Mouse (Mus musculus) midbrain, embryonic 16.5 days (tissue): ENCODE data around the gene Pglyrp1. TPM values are rescaled to one million over a fixed set of nuclear protein-coding genes. Genes with fewer than 3 reads are reported as not detected.

Source experiments
- ATAC-seq: fragments of 200-750 bp; cut with Nextera tagmentation; 2 replicates; pipeline ENCODE4 v1.8.0; 2017; ENCODE audit warnings: moderate TSS enrichment
- H3K27ac ChIP-seq: fragments of 300-500 bp; sonication (generic); 2 replicates; pipeline ENCODE4 v1.5.1; 2014; ENCODE audit warnings: mild to moderate bottlenecking, low read length, mixed read lengths
- H3K27me3 ChIP-seq: fragments of 300-500 bp; sonication (generic); 2 replicates; pipeline ENCODE4 v1.6.1; 2014; ENCODE audit warnings: low read depth, low read length, mixed read lengths; ENCODE audit not compliant: control insufficient read depth, insufficient read depth
- H3K36me3 ChIP-seq: fragments of 300-500 bp; sonication (generic); 2 replicates; pipeline ENCODE4 v1.6.1; 2014; ENCODE audit warnings: mild to moderate bottlenecking, low read length, moderate library complexity, mixed read lengths; ENCODE audit not compliant: control insufficient read depth, insufficient read depth
- H3K4me1 ChIP-seq: fragments of 300-500 bp; sonication (generic); 2 replicates; pipeline ENCODE4 v1.6.1; 2014; ENCODE audit warnings: mild to moderate bottlenecking, low read length, mixed read lengths; ENCODE audit not compliant: control insufficient read depth, insufficient read depth
- H3K4me2 ChIP-seq: fragments of 300-500 bp; sonication (generic); 2 replicates; pipeline ENCODE4 v1.6.1; 2014; ENCODE audit warnings: mild to moderate bottlenecking, low read length, mixed read lengths
- H3K4me3 ChIP-seq: fragments of 300-500 bp; sonication (generic); 2 replicates; pipeline ENCODE4 v1.5.1; 2014; ENCODE audit warnings: low read depth, mild to moderate bottlenecking, low read length, moderate library complexity, mixed read lengths
- H3K9ac ChIP-seq: fragments of 300-500 bp; sonication (generic); 2 replicates; pipeline ENCODE4 v1.6.1; 2014; ENCODE audit warnings: low read depth, low read length, mixed read lengths
- H3K9me3 ChIP-seq: fragments of 300-500 bp; sonication (generic); replicated peaks from 2 replicates; pipeline ENCODE4 v1.6.1; 2014; ENCODE audit warnings: mild to moderate bottlenecking, low read length, mixed read lengths; ENCODE audit not compliant: control insufficient read depth, poor library complexity, severe bottlenecking
- WGBS: fragments of 180-500 bp; shearing (Covaris S2); extraction: QIAGEN DNeasy Blood & Tissue Kit; methylation state at CpG from one replicate; pipeline ENCODE4 v1.1.7; 2014; 5-methylcytosine and 5-hydroxymethylcytosine counted together
- polyA plus RNA-seq: library from polyadenylated mRNA; unstranded; fragments of >200 nt; fragmentation: Nextera tagmentation; extraction: Ambion mirVana; gene quantifications from 2 replicates; pipeline ENCODE4 v1.2.1, GENCODE M21; 2015

Gene Pglyrp1
- polyA plus RNA-seq, 1 experiment from 2014 or later: 29.9 TPM

DNA sequence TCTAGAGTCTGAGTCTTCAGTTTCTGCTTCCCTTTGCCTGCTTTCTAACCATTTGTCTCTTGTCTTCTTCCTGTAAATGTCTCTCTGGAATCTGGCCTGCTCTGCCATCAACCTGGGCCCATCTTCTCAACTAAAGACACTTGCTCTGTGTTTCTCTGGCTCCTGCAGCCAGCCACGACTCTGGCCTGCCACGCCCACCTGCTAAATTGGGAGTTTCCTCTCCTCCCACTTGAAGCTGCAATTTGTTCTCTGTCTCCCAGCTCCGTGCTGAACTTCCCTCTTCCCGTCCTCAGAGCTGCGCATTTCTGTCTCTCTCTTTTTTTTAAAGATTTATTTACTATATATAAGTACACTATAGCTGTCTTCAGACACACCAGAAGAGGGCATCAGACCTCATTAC, 26.3 kb upstream of the Pglyrp1 start:
- H3K27me3 ChIP-seq: no peaks in the 10 kb centered on the region; the same call in 1 of the 2 replicates
- H3K27ac ChIP-seq: no peak overlapping the region
- H3K9ac ChIP-seq: no peak overlapping the region
- H3K9me3 ChIP-seq: no peaks in the 10 kb centered on the region
- no peak for ATAC-seq
- H3K4me2 ChIP-seq: no peak overlapping the region
- no peak overlapping the region for H3K4me3 ChIP-seq
- H3K4me1 ChIP-seq: no peaks in the 10 kb centered on the region
- 58% methylated on average over 5 of the region's 5 CpGs for WGBS
- no peaks in the 10 kb centered on the region for H3K36me3 ChIP-seq

- H3K9me3 ChIP-seq: no peaks in the 10 kb centered on the region
- no peaks in the 10 kb centered on the region; the same call in 1 of the 2 replicates for H3K27me3 ChIP-seq
- H3K4me3 ChIP-seq: no peak overlapping the region
- no peak overlapping the region for H3K27ac ChIP-seq
- no peaks in the 10 kb centered on the region for H3K4me1 ChIP-seq
- 98% methylated on average over 1 of the region's 1 CpGs for WGBS
- no peak overlapping the region for H3K9ac ChIP-seq
- no peaks in the 10 kb centered on the region for H3K36me3 ChIP-seq
- no peak for ATAC-seq
- H3K4me2 ChIP-seq: no peak overlapping the region
These were observed 22.7 kb upstream of the Pglyrp1 start for GRCm38 (mm10) chr7:18848395-18848794.

GRCm38 (mm10) chr7:18858310-18858916, 12.7 kb upstream of the Pglyrp1 start:
- ATAC-seq: no peak
- H3K36me3 ChIP-seq: no peaks in the 10 kb centered on the region
- no peaks in the 10 kb centered on the region for H3K27me3 ChIP-seq
- no peak overlapping the region for H3K9ac ChIP-seq
- WGBS: 76% methylated on average over 5 of the region's 5 CpGs
- H3K4me2 ChIP-seq: no peak overlapping the region
- no peak overlapping the region for H3K27ac ChIP-seq
- H3K4me3 ChIP-seq: no peak overlapping the region
- no peaks in the 10 kb centered on the region for H3K4me1 ChIP-seq
- H3K9me3 ChIP-seq: 0 out of 2 replicates have a peak, but pooled peaks cover 4% of the 10 kb centered on the region

GRCm38 (mm10) chr7:18862801-18863200, 8.3 kb upstream of the Pglyrp1 start:
- Histone ChIP-seq H3K36me3 (no peaks in the 10 kb centered on the region), H3K4me1 (no peaks in the 10 kb centered on the region), H3K9me3 (0 out of 2 replicates have a peak, but pooled peaks cover 4% of the 10 kb centered on the region), H3K27me3 (no peaks in the 10 kb centered on the region), H3K4me3 (no peak overlapping the region), H3K9ac (no peak overlapping the region), H3K4me2 (no peak overlapping the region), H3K27ac (no peak overlapping the region)
- no peak for ATAC-seq
- WGBS: 86% methylated on average over 6 of the region's 6 CpGs

- Histone ChIP-seq H3K4me1 (peaks cover 6% of the 10 kb centered on the region), H3K27ac (no peak overlapping the region), H3K9ac (no peak overlapping the region), H3K27me3 (no peaks in the 10 kb centered on the region), H3K4me3 (no peak overlapping the region), H3K9me3 (peaks cover 2% of the 10 kb centered on the region; the same call in 1 of the 2 replicates), H3K36me3 (no peaks in the 10 kb centered on the region), H3K4me2 (no peak overlapping the region)
- no peak for ATAC-seq
- 76% methylated on average over 2 of the region's 2 CpGs for WGBS
These were observed 2.6 kb upstream of the Pglyrp1 start for GRCm38 (mm10) chr7:18868491-18868890.

- Histone ChIP-seq H3K36me3 (no peaks in the 10 kb centered on the region), H3K9me3 (peaks cover 2% of the 10 kb centered on the region; the same call in 1 of the 2 replicates), H3K27ac (no peak overlapping the region), H3K4me1 (peaks cover 6% of the 10 kb centered on the region), H3K4me3 (peak overlapping the region; percentile 44), H3K4me2 (peak overlapping the region; percentile 92), H3K9ac (peak overlapping the region; percentile 62), H3K27me3 (no peaks in the 10 kb centered on the region)
- peak; percentile 75 for ATAC-seq
- 31% methylated on average over 13 of the region's 14 CpGs for WGBS
These were observed 1.1 kb downstream of the Pglyrp1 start for GRCm38 (mm10) chr7:18872014-18872802.

GRCm38 (mm10) chr7:18872816-18873215, 1.7 kb downstream of the Pglyrp1 start:
- WGBS: under 1% methylated on average over 7 of the region's 7 CpGs
- Histone ChIP-seq H3K36me3 (no peaks in the 10 kb centered on the region), H3K4me3 (peak overlapping the region; percentile 44), H3K9me3 (peaks cover 2% of the 10 kb centered on the region; the same call in 1 of the 2 replicates), H3K4me1 (peaks cover 6% of the 10 kb centered on the region), H3K9ac (peak overlapping the region; percentile 62), H3K27me3 (no peaks in the 10 kb centered on the region), H3K4me2 (peak overlapping the region; percentile 92), H3K27ac (no peak overlapping the region)
- ATAC-seq: peak; percentile 71

DNA sequence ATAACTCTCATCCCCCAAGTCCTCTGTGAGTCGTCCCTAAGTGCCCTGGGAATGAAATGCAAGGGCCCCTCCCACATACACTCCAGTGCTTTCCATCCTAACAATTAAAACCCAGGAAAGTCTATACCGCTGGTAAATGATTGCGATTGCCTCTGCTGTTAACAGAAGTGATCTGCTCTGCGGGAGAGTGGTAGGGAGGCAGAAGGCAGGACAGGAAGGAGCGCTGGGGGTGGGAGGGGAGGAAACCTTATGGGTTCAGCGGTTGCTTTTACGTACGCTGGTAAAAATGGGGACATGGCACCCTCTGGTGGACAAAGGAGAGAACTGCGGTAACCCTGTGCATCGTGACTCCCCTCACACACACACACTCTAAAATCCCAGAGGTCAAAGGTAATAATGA, 2.1 kb downstream of the Pglyrp1 start:
- peak; percentile 79 for ATAC-seq
- WGBS: 0% methylated on average over 10 of the region's 10 CpGs

DNA sequence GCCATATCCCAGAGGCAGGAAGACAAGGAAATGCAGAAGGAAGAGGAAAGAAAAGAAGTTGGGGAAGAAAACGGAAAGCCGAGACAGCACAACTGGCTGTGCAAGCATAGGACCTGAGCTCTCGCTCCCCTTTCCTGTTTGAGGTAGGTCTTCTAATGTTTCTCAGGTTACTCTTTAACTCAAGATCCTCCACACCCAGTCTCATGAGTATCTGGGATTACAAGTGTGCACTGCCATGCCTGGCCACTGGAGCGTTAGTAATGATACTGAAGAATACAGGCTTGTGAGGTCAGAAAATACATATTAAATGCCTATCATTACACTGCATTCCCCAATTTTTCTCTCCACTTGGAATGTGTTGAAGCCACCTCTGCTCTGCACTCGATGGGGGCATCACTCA, 4.2 kb downstream of the Pglyrp1 start:
- H3K27ac ChIP-seq: no peak overlapping the region
- H3K9me3 ChIP-seq: no peaks in the 10 kb centered on the region
- ATAC-seq: no peak
- H3K4me2 ChIP-seq: no peak overlapping the region
- no peak overlapping the region for H3K4me3 ChIP-seq
- H3K4me1 ChIP-seq: peaks cover 6% of the 10 kb centered on the region
- no peaks in the 10 kb centered on the region for H3K36me3 ChIP-seq
- H3K9ac ChIP-seq: no peak overlapping the region
- WGBS: 93% methylated on average over 5 of the region's 5 CpGs
- no peaks in the 10 kb centered on the region for H3K27me3 ChIP-seq

More for the DNA sequence above, 2.1 kb downstream of the Pglyrp1 start:
- Histone ChIP-seq H3K36me3 (no peaks in the 10 kb centered on the region), H3K27me3 (no peaks in the 10 kb centered on the region), H3K4me2 (peak overlapping the region; percentile 92), H3K9me3 (no peaks in the 10 kb centered on the region; the same call in 1 of the 2 replicates), H3K4me3 (peak overlapping the region; percentile 44), H3K27ac (no peak overlapping the region), H3K9ac (peak overlapping the region; percentile 62), H3K4me1 (peaks cover 6% of the 10 kb centered on the region)
